Mouse (Mus musculus): Measurements from ENCODE around the gene Mdga1.
A peak's percentile ranks its signal among the peaks of the same experiment; 100 is the strongest.

- TF ChIP-seq CTCF (IDR thresholded peaks at IDR 0.05; ENCODE audit: control insufficient read depth, insufficient read depth, low read length) (no peak), POLR2A (IDR thresholded peaks at IDR 0.05; ENCODE audit: borderline replicate concordance, control insufficient read depth, low read depth, low read length) (0 out of 2 replicates have a peak, but pooled peaks have one; percentile 12)
Measured at GRCm38 (mm10) chr17:29873580-29874015, 96.3 kb downstream of the Mdga1 start.
